Mouse (Mus musculus) embryonic facial prominence, embryonic 15.5 days (tissue): ENCODE data around the gene Myo18b. TPM values are rescaled to one million over a fixed set of nuclear protein-coding genes. Genes with fewer than 3 reads are reported as not detected.

ENCODE experiments used
- ATAC-seq: fragments of 200-750 bp; cut with Nextera tagmentation; 2 replicates; pipeline ENCODE4 v1.8.0; 2017; ENCODE audit warnings: low read depth, moderate TSS enrichment; ENCODE audit not compliant: insufficient number of reproducible peaks, low FRiP score, low TSS enrichment
- H3K27ac ChIP-seq: fragments of 300-500 bp; sonication (generic); replicated peaks from 2 replicates; pipeline ENCODE4 v1.5.1; 2015; ENCODE audit warnings: mild to moderate bottlenecking, inconsistent platforms
- H3K27me3 ChIP-seq: fragments of 300-500 bp; sonication (generic); 2 replicates; pipeline ENCODE4 v1.6.1; 2015; ENCODE audit warnings: inconsistent platforms
- H3K36me3 ChIP-seq: fragments of 300-500 bp; sonication (generic); 2 replicates; pipeline ENCODE4 v1.6.1; 2015; ENCODE audit warnings: mild to moderate bottlenecking, inconsistent platforms
- H3K4me1 ChIP-seq: fragments of 300-500 bp; sonication (generic); 2 replicates; pipeline ENCODE4 v1.6.1; 2015; ENCODE audit warnings: inconsistent platforms
- H3K4me2 ChIP-seq: fragments of 300-500 bp; sonication (generic); replicated peaks from 2 replicates; pipeline ENCODE4 v1.6.1; 2015; ENCODE audit warnings: mild to moderate bottlenecking, inconsistent platforms
- H3K4me3 ChIP-seq: fragments of 300-500 bp; sonication (generic); replicated peaks from 2 replicates; pipeline ENCODE4 v1.5.1; 2015; ENCODE audit warnings: mild to moderate bottlenecking, inconsistent platforms
- H3K9ac ChIP-seq: fragments of 300-500 bp; sonication (generic); 2 replicates; pipeline ENCODE4 v1.6.1; 2015; ENCODE audit warnings: inconsistent platforms
- H3K9me3 ChIP-seq: fragments of 300-500 bp; sonication (generic); replicated peaks from 2 replicates; pipeline ENCODE4 v1.6.1; 2016; ENCODE audit warnings: inconsistent platforms
- WGBS: fragments of 180-500 bp; shearing (Covaris S2); methylation state at CpG from one replicate; pipeline ENCODE4 v1.1.7; 2015; 5-methylcytosine and 5-hydroxymethylcytosine counted together
- polyA plus RNA-seq: library from polyadenylated mRNA; unstranded; fragments of >200 nt; fragmentation: Nextera tagmentation; extraction: Ambion mirVana; gene quantifications from 2 replicates; pipeline ENCODE4 v1.2.1, GENCODE M21; 2015

Gene Myo18b
- polyA plus RNA-seq, 1 experiment from 2014 or later = 2.6 TPM

DNA sequence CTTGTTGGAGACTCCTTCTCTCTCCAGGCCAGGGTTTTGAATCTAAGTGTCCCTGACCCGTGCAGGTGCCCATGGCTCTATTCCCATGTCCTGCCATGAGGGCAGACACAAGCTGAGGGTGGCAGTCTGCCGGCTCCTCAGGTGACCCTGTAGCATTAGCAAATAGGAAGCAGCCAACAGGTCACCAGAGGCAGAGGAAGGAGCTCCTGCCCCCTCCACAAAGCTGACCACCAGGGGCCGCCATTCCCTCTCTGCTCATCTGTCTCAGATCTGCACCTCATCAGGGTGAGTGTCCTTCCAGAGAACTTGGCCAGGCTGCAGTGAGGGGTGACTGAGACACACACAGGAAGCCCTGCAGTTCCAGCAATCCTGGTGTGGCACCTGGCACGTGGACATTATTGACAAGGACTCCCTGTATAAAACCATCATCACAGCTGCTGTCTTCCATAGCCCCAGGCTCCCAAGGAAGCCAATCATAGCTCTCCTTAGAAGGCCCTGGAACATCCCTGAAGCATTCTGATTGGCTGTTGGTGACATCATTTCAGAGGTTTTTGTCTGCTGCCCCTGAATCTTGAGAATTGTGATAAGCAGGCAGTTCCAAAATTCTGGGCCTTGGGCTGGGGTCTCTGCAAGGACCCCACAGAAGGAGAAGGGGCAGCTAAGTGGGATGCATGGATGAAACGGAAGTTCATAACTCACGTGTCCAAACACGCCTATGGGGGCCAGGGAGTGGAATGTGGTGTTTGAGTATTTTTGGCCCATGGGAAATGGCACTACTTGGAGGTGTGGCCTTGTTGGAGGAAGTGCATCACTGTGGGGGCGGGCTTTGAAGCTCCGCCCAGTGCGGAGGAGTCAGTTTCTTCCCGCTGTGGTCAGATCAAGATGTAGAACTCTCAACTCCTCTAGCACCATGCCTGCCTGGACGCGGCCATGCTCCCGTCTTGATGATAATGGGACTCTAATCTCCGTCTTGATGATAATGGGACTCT is 104.1 kb downstream of the Myo18b start:
- H3K27ac ChIP-seq = no peak overlapping the region
- H3K9me3 ChIP-seq = no peaks in the 10 kb centered on the region
- no peaks in the 10 kb centered on the region for H3K4me1 ChIP-seq
- no peaks in the 10 kb centered on the region; the same call in 1 of the 2 replicates for H3K27me3 ChIP-seq
- no peak overlapping the region for H3K9ac ChIP-seq
- 73% methylated on average over 15 of the region's 15 CpGs for WGBS
- H3K4me2 ChIP-seq = no peak overlapping the region
- no peak for ATAC-seq
- H3K36me3 ChIP-seq = no peaks in the 10 kb centered on the region
- no peak overlapping the region for H3K4me3 ChIP-seq

DNA sequence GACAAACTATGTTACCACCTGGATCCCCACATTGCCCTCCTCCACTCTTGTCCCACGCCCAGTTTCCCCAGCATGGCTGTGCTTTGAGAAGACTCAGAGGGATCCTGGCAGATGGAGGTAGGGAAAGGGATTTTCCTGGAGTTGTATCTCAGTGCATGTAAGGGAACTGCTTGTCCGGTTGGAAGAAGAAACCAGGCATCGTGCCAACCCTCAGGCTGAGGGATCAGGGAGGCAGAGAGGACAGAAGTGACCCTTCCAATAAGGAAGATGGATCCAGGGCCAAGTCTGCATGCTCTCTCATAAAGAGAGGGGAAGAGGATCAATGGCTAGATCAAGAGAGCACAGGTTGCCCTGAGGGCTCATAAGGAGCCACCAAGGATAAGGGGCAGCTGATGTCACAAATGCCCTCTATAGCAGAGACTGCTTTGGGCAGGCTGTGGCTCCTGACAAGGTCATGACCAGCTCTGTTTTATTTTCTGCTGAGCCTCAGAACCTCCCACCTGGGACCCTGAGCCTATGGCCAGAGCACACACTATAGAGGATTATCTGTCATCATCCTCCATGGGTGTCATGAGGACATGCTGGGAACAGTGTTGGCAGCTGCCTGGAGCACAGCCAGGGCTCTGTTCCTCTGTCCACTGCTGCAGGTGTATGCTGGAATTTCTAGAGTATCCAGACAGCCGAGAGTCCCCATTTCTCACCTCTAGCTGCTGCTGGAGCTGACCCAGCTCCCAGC is 105.6 kb downstream of the Myo18b start:
- H3K9ac ChIP-seq = no peak overlapping the region
- H3K4me2 ChIP-seq = no peak overlapping the region
- no peak overlapping the region for H3K4me3 ChIP-seq
- no peaks in the 10 kb centered on the region for H3K4me1 ChIP-seq
- no peak for ATAC-seq
- no peaks in the 10 kb centered on the region; the same call in 1 of the 2 replicates for H3K27me3 ChIP-seq
- WGBS = 66% methylated on average over 4 of the region's 4 CpGs
- H3K36me3 ChIP-seq = no peaks in the 10 kb centered on the region
- no peaks in the 10 kb centered on the region for H3K9me3 ChIP-seq
- no peak overlapping the region for H3K27ac ChIP-seq

DNA sequence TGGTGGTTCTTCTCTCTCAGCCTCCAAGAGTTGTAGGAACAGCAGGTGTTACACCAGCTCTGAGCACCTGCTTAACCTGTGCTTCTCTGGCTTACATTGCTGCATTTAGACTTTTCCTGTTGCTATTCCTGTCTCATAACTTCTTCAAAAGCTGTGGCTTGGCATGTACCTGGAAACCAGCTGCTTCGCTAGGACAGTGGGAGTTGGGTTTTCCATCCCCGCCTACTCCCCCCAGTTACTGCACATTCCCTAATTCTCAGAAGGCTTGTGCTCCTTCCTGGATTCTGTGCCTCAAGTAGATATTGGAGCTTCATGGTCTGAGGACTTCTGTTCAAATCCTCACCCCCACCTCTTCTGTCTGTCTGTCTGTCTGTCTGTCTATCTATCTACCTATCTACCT is 107.7 kb downstream of the Myo18b start:
- Histone ChIP-seq H3K36me3 (no peaks in the 10 kb centered on the region), H3K4me2 (no peak overlapping the region), H3K9me3 (no peaks in the 10 kb centered on the region), H3K27me3 (no peaks in the 10 kb centered on the region; the same call in 1 of the 2 replicates), H3K4me3 (no peak overlapping the region), H3K9ac (no peak overlapping the region), H3K27ac (no peak overlapping the region), H3K4me1 (no peaks in the 10 kb centered on the region)
- WGBS = 85% methylated on average over 2 of the region's 2 CpGs
- ATAC-seq = no peak

DNA sequence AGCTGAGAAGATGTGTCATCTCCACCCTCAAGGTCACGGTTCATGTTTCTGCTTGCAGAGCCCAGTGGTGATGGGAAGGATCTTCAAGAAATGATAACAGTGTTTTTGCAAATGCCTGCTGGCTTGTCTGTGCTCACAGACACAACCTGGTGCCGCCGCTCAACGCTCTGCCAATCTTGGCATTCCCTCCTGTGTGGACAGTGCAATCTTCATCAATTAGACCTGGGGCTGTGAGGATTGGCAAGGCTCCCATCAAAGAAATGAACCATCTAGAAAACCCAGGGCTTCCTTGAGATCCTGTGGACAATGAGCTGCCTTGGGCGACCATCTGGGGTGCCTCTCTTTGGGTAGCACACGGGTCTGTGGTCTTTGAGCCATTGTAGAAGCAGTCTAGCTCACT is 109.4 kb downstream of the Myo18b start:
- no peak overlapping the region for H3K9ac ChIP-seq
- no peaks in the 10 kb centered on the region for H3K36me3 ChIP-seq
- H3K27me3 ChIP-seq = no peaks in the 10 kb centered on the region; the same call in 1 of the 2 replicates
- no peaks in the 10 kb centered on the region for H3K9me3 ChIP-seq
- ATAC-seq = no peak
- H3K27ac ChIP-seq = no peak overlapping the region
- H3K4me2 ChIP-seq = no peak overlapping the region
- no peak overlapping the region for H3K4me3 ChIP-seq
- WGBS = 81% methylated on average over 6 of the region's 6 CpGs
- no peaks in the 10 kb centered on the region for H3K4me1 ChIP-seq

DNA sequence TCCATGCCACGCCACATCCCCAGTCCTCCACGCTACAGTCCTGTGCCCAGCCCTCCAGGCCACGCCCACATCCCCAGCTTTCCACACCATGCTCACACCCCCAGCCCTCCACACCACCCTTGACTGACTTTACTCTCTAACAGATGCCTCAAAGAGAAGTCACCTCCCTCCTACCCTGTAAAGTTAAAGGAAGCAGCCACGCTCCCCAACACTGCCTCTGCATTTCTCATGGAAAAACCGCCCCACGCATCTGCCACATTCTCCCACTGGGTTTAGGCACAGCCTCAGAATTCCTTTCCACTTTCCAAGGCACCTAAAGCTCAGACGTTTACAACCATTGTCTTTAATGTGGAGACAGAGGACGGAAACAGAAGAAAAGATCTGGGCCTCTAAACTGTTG is 110.1 kb downstream of the Myo18b start:
- no peak overlapping the region for H3K4me2 ChIP-seq
- H3K4me1 ChIP-seq = no peaks in the 10 kb centered on the region
- H3K9ac ChIP-seq = no peak overlapping the region
- WGBS = 73% methylated on average over 8 of the region's 8 CpGs
- H3K4me3 ChIP-seq = no peak overlapping the region
- ATAC-seq = 0 out of 2 replicates have a peak, but pooled peaks have one; percentile 29
- no peaks in the 10 kb centered on the region for H3K9me3 ChIP-seq
- H3K36me3 ChIP-seq = no peaks in the 10 kb centered on the region
- H3K27me3 ChIP-seq = no peaks in the 10 kb centered on the region; the same call in 1 of the 2 replicates
- H3K27ac ChIP-seq = no peak overlapping the region

DNA sequence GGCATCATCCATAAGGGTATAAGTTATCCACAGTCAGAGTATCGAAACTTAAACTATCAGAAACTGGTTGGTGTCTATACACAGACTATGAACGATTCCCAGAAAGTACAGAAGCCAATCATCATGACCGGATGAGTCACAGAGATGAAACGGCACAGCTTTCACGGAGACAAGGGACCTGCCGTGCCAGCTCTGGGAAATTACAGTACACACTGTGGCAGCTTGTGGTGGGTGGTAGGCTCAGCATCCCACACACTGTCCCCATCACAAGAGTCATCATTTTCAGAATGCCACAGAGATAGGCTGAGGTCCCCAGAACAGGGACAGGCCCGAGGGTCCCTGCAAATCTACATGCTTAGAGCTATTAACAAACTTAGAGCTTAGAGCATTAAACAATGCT is 114.4 kb downstream of the Myo18b start:
- no peak overlapping the region for H3K9ac ChIP-seq
- H3K9me3 ChIP-seq = no peaks in the 10 kb centered on the region
- 81% methylated on average over 7 of the region's 7 CpGs for WGBS
- H3K4me2 ChIP-seq = no peak overlapping the region
- 0 out of 2 replicates have a peak, but pooled peaks cover under 1% of the 10 kb centered on the region for H3K4me1 ChIP-seq
- no peak overlapping the region for H3K27ac ChIP-seq
- no peak overlapping the region for H3K4me3 ChIP-seq
- H3K27me3 ChIP-seq = no peaks in the 10 kb centered on the region
- no peak for ATAC-seq
- H3K36me3 ChIP-seq = no peaks in the 10 kb centered on the region

DNA sequence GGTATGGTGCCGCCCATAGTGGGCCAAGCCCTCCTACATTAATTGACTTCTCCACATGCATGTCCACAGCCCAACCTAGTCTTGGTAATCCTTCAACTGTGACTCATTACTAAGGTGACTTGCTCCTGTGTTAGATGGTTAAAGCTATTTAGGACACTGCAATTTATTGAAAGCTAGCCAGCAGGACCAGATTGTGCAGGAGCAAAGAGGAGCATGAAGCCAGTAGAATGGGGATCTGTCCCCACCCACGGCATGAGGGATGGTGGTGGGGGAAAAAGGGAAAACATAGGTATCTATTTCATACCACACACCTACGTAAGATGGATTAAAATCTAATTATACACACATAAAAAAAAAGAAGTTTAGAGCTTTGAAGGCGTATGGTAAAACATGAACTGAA is 114.9 kb downstream of the Myo18b start:
- Histone ChIP-seq H3K27me3 (no peaks in the 10 kb centered on the region), H3K4me2 (no peak overlapping the region), H3K4me3 (no peak overlapping the region), H3K36me3 (no peaks in the 10 kb centered on the region), H3K27ac (no peak overlapping the region), H3K4me1 (0 out of 2 replicates have a peak, but pooled peaks cover 3% of the 10 kb centered on the region), H3K9me3 (no peaks in the 10 kb centered on the region), H3K9ac (no peak overlapping the region)
- 81% methylated on average over 4 of the region's 4 CpGs for WGBS
- no peak for ATAC-seq

DNA sequence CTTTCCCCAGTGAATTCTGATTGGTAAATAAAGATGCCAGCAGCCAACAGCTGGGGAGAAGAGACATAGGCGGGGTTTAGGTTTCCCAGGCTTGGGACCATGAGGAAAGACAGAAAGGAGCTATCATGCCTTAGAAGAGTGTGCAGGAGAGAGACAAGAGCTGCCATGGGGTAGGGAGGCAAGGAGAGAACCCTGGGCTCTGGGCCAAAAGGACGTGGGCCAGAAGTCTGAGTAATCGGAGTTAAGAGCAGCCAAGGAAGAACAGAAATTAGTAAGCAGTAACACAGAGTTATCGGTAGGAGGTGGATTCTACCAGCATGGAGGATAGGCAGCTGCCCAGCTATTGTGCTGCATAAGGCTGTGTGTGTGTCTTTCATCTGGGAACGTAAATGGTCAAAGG is 115.8 kb downstream of the Myo18b start:
- H3K9ac ChIP-seq = no peak overlapping the region
- H3K27ac ChIP-seq = no peak overlapping the region
- WGBS = 42% methylated on average over 5 of the region's 5 CpGs
- H3K27me3 ChIP-seq = no peaks in the 10 kb centered on the region
- H3K9me3 ChIP-seq = no peaks in the 10 kb centered on the region
- no peak overlapping the region for H3K4me2 ChIP-seq
- H3K36me3 ChIP-seq = no peaks in the 10 kb centered on the region
- H3K4me1 ChIP-seq = 0 out of 2 replicates have a peak, but pooled peaks cover 3% of the 10 kb centered on the region
- ATAC-seq = no peak
- no peak overlapping the region for H3K4me3 ChIP-seq

DNA sequence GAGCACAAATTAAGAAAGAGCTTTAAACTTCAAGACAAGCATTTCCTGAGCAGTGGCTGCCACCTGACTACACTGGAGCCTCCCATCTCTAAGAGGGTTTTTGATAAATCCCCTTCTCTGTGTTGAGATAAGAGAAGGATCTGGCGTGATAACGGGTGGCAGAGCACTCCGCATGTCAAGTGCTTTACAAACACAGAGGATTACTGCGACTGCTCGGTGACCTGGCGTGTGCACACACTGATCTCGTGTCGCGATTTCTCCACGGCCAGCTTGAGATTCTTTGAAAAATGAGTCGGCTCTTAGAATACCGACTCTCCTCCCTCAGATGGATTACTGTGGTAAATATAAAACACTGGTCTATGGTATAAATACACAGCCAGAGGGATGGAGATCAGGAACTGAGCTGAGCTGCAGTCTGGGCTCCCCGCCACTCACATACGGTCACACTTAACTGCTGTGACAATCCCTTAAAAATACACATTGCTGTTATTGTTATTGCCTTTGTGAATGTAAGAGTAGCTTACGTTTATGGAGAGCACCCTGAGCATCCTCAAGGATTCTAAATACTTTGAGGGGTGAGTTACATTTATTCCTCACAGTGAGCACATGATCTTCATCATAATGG is 119.3 kb downstream of the Myo18b start:
- 39% methylated on average over 15 of the region's 15 CpGs for WGBS

DNA sequence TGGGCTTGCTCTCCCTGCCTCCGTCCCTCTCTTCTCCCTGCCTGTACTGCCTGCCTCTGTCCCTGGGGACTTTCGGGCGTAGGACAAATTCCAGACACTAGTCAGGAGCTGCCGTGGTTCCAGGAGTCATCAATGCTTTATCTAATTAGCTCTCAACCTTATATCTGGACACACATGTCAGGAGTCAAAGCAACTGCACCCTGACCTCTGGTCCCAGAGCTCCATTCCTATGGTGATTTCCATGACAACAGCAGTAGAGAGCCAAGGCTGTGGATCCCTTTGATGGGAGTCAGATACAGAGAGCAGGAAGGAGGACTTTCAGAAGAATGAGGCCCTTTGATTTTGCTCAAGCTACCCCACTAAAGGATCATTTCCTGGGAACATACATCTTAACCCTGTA is 122.7 kb downstream of the Myo18b start:
- WGBS = 41% methylated on average over 4 of the region's 4 CpGs
- Histone ChIP-seq H3K9ac (no peak overlapping the region), H3K4me1 (0 out of 2 replicates have a peak, but pooled peaks cover 3% of the 10 kb centered on the region), H3K27me3 (no peaks in the 10 kb centered on the region), H3K9me3 (no peaks in the 10 kb centered on the region), H3K4me2 (no peak overlapping the region), H3K36me3 (no peaks in the 10 kb centered on the region), H3K27ac (no peak overlapping the region), H3K4me3 (no peak overlapping the region)
- ATAC-seq = no peak

More for the DNA sequence above, 119.3 kb downstream of the Myo18b start:
- Histone ChIP-seq H3K9me3 (no peaks in the 10 kb centered on the region), H3K27ac (no peak overlapping the region), H3K36me3 (no peaks in the 10 kb centered on the region), H3K9ac (no peak overlapping the region), H3K27me3 (no peaks in the 10 kb centered on the region), H3K4me3 (no peak overlapping the region), H3K4me1 (0 out of 2 replicates have a peak, but pooled peaks cover 3% of the 10 kb centered on the region), H3K4me2 (no peak overlapping the region)
- ATAC-seq = no peak

DNA sequence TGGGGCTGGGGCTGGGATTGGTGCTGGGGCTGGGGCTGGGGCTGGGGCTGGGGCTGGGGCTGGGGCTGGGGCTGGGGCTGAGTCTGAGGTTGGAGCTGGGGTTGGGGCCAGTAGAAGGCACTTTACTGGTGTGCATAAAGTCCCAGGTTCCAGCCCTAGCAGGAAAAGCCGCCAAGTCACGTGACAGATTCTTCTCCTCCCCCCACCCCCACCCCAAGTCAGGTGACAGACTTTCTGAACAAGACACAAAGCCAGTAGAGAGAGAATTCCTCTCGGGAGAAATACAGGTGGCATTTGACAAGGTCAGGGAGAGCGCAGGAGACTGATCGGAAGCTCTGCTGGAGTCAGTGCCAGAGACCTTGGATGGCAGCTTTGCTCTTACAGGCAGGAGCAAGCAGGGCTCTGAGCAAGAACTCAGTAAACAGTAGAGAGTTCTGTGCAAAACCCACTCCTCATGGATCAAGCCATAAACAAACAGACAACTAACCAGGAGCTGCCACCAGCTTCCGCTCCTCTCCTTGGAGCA is 124.7 kb downstream of the Myo18b start:
- Histone ChIP-seq H3K27ac (no peak overlapping the region), H3K4me1 (no peaks in the 10 kb centered on the region), H3K9ac (no peak overlapping the region), H3K27me3 (no peaks in the 10 kb centered on the region), H3K4me3 (no peak overlapping the region), H3K4me2 (no peak overlapping the region), H3K9me3 (no peaks in the 10 kb centered on the region), H3K36me3 (no peaks in the 10 kb centered on the region)
- 50% methylated on average over 6 of the region's 6 CpGs for WGBS
- no peak for ATAC-seq
